Mouse (Mus musculus) embryo, embryonic 9.5 days (tissue): ENCODE results near the gene Nek7.

Experiments used
- DNase-seq: peaks from one replicate; pipeline ENCODE4 v3.0.0-alpha.2; 2017; ENCODE audit errors: extremely low spot score

Gene Nek7

DNA sequence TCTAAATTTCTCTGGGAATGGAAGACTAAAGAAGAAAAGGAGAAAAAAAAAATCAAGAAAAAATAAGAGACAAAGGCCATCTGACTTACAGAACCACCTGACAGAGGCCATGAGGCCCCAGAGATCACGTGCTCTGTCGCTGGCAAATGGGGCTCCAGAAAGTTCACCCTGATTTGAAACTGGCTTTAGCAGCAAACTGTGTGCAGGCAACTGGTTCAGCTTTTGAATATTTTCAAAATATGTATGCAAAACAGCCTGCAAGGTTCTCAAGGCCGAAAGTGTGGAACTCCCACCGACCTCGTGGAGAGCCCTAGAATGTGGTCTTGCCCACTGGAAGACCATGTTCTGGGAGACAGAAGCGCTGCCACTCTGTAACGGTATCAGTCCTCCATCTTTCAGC, 11.6 kb downstream of the Nek7 start:
- DNase-seq: no peak

DNA sequence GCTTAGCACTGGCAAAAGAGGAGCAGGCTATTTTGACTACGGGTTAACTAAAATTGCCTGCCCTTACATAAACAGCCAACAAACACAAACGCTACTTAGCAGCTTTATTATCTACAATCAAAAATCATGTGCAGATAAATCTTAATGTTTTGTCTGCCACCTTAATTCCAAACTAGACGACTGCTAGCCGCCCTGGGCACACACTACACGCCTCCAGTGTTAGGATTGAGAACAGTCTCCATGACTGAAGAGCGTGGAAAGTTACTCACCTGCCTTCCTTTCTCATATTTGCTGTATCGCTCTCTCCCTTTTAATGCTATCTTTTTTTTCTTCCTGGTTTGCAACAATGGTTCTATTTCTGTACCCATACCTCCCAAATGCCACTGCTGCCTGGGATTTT, 12.1 kb downstream of the Nek7 start:
- no peak for DNase-seq

- DNase-seq: no peak
Observed at GRCm38 (mm10) chr1:138606771-138607170, 13.2 kb downstream of the Nek7 start.

DNA sequence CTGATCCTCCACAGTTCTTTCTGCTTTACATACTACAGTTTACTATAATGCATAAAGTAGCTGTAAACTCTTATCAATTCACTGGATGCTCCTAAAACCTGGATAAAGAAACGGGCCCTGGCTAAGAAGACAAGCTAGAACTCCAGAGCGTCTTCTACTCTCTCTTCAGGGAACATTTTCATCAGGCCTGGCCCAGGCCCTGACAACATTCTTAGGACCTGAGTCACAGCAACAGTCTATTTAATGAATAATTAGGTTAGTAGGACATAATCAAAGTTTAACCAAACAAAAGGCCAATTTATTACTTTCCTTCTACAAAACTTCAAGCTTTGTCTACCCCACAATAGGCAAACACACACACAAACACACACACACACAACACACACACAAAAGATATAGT, 15.2 kb downstream of the Nek7 start:
- DNase-seq: no peak

GRCm38 (mm10) chr1:138603974-138604373, 16.0 kb downstream of the Nek7 start:
- DNase-seq: no peak

DNA sequence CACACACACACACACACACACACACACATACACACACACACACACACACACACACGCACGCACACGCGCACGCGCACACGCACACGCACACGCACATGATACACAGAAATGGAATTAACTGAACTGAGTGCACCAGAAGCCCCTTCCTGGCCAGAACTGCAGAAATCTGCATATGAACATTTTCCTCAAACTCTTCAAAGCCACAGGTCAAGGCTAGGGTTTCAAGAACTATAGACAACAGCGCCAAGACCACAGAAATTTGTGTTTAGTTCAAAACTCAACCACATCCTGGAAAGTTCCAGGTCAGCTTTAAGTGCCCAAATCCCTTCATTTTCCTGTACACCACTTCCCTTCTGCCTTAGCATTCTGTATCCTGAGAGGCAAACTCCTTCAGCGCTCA, 21.9 kb downstream of the Nek7 start:
- DNase-seq: no peak

GRCm38 (mm10) chr1:138596127-138596706, 23.7 kb downstream of the Nek7 start:
- DNase-seq: no peak

DNA sequence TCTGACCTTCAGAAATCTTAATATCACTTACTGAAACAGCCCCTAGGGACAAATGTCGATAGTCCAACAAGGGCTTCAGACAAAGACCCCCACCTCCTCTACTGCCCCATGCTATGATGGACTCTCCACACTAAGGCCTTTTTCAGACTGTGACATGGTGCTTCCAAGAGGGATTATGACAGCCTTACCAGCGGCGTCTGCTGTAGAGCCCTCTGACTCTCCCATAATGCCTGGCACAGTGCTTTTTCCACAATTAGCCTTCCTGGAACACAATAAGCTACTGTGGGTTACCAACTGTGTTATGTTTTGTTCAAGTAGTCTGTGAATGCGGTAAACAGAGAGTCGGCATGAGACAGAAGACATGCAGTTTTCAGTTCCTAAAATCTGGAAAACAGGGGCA, 25.0 kb downstream of the Nek7 start:
- DNase-seq: no peak

DNA sequence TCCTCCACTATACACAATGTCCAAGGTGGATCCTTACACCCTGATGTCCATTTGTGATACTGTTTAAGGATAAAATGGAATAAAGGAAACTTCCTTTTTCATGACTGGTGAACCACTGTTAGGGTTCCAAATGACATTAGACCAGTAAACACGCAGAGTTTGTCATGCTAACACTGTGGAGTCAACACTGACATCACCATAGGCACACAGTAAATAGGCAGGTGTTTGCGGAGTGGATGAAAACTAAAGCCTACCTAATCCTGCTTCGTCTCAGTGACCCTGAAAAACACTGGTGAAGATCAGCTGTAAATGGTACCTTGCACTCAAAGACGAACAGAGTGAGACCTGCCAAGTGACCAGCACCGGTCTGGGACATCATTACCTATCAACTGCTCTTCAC, 26.0 kb downstream of the Nek7 start:
- no peak for DNase-seq

GRCm38 (mm10) chr1:138592466-138592865, 27.5 kb downstream of the Nek7 start:
- no peak for DNase-seq

GRCm38 (mm10) chr1:138590451-138591022, 29.4 kb downstream of the Nek7 start:
- DNase-seq: no peak

GRCm38 (mm10) chr1:138589126-138589525, 30.8 kb downstream of the Nek7 start:
- DNase-seq: no peak

- DNase-seq: no peak
Observed at GRCm38 (mm10) chr1:138587812-138588211, 32.1 kb downstream of the Nek7 start.

DNA sequence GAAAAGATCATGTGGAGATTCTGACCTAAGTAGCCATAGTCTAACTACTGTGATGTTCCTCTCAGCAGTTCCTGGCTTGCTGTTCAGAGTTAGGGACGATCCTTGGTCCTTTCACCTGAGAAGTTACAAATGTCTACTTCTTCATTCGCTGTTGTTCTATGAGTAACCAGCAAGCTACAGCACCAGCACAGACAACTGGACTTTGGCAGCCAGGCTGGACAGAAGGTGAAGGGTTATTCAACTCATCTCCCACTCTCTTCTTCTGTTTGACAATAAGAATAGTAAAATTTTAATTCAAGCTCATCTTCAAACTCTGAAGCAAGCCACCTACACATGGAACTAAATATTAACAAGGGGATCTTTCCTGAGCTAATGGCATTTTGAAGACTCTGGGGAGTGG, 33.0 kb downstream of the Nek7 start:
- no peak for DNase-seq

DNA sequence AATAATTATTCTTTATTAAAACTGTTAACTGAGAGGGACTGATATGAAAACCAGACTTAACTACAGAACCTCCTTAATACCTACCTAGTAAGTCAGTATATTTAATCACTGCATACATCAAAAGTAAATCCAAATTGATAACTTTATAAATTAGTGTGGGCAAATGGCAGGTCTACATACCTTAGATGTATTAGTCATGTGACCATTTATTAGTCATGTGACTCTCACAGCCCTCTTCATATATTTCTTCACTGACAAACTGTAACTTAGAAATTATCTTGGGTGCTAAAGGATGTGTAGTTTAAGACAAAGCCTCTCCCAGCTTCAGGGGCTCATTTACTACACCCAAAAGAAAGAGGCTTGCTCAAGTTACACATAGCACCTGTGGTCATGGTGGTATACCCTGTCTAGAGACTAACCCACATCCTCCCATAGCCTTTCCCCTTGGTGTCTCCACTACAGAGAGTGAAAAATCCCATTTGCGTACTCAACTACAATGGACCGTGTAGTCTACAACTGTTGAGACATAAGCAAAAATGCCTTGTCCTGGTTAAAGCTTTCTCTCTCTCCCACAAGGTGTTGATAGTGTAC, 35.4 kb downstream of the Nek7 start:
- DNase-seq: no peak

- DNase-seq: no peak
Observed at GRCm38 (mm10) chr1:138582225-138582624, 37.7 kb downstream of the Nek7 start.

- no peak for DNase-seq
Observed at GRCm38 (mm10) chr1:138579822-138580492, 40.0 kb downstream of the Nek7 start.

DNA sequence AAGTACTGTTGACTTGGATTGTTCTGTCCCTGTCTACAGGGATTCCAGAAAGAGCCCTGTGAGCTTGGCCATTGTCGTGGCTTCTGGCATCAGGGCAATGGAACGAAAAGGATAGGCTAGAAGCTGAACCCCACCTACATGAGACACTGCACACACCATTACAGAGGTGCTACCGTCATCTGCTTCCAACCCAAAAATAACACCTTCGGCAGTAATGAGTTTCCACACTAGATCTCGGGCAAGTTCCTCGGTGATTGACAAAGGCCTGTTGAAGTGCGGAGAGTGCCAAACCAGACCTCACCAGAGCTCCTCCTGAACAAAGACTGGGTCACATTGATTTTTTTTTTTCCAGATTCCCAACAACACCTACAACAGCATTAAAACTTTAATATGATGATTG, 40.7 kb downstream of the Nek7 start:
- no peak for DNase-seq

DNA sequence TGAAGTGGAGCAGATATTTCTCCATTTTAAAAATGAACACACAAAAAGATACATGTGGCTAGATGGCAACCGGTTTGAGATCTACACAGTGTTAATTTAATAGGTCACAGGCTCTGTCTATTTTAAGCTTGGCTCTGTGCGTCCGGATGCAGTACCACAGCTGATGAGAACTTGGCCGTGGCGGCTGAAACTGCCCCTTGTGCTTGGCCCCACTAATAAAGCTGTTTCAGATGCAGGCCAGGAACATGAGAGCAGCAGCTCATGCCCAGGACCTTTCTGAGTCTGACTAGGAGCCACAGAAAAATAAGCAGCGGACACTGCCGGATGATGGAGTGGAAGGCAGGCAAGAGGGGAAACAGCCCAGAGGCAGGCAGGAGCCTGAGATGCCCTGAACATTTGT, 43.1 kb downstream of the Nek7 start:
- DNase-seq: no peak

GRCm38 (mm10) chr1:138576066-138576697, 43.8 kb downstream of the Nek7 start:
- DNase-seq: no peak

DNA sequence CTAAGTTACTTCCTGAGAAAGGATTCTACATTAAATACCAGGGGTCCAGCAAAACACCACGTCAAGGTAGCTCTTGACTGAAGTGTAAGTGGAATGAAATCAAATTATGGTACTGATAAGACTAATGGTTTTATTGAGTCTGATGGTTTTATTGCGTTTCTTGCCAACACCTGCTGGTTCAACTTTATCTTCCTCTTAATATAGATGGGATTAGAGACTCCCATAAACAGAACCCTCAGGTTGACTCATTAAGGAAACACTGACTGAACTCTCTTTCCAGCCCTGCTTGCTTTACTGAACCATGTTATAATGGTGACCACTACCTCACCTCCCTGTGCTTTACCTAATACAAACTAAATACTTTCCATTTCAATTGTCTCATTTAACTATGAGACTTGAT, 44.3 kb downstream of the Nek7 start:
- no peak for DNase-seq

DNA sequence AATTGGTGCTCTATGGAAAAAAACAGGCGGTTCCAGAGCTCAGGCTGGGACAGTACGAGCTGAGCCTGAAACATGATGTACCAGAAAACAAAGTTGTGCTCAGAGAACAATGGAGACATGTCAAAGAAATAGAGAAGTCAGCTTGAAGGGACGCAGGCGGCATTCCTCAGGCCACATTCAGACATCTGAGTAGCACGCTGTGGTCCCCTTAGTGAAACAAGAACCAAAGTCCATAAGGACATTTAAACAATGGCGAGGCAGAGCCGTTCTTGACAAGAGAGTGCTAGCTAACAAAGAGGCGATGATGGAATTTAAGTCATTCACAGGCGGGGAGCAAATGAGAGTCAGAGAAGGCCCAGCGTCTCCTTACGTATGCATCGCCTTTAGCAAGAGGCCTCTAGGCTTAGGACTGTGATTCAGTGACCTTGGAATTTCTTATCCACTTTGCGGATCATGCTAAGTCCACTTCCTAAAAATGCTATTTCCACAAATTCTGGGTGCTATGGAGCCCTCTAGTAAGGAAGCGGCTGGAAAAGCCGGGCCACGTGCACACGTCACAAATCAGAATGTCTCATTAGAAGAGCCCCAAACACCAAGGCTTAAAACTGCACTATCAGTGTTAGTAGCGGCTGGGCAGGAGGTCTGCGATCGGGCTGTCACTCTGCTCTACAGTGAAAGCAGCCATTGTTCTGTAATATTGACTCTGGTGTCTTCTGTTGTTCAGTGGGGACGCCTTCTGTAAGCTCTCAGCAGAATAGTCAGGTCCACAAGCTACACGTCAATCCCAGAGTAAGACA, 48.2 kb downstream of the Nek7 start:
- DNase-seq: peak; percentile 34
